Mouse (Mus musculus) MEL (cell line): Measurements from ENCODE around the gene Tank. TPM values are rescaled to one million over a fixed set of nuclear protein-coding genes. Genes with fewer than 3 reads are reported as not detected.
A peak's percentile ranks its signal among the peaks of the same experiment; 100 is the strongest.

Source experiments
- DNase-seq: peaks from one replicate; pipeline ENCODE4 v3.0.0; 2011; ENCODE audit warnings: low read depth, low spot score
- H3K27ac ChIP-seq: 2 replicates; pipeline ENCODE4 v1.5.1; 2012; ENCODE audit warnings: low read depth, mild to moderate bottlenecking, control low read depth, low read length, moderate library complexity; ENCODE audit not compliant: control insufficient read depth
- H3K27me3 ChIP-seq, 2 experiments: fragments of 150-350 bp in 1 of 2; sonication (generic) in 1 of 2; 2 replicates each; pipeline ENCODE4 v1.6.1; 2012; ENCODE audit warnings: low read length in 2 of 2, mild to moderate bottlenecking in 2 of 2, improper control_type of control experiment in 1 of 2, moderate library complexity in 1 of 2; ENCODE audit not compliant: insufficient read depth in 2 of 2, control insufficient read depth in 1 of 2
- H3K36me3 ChIP-seq, 2 experiments: 2 replicates each; pipeline ENCODE4 v1.6.1; 2012 to 2014; ENCODE audit warnings: low read length in 2 of 2, improper control_type of control experiment in 1 of 2, inconsistent platforms in 1 of 2, mild to moderate bottlenecking in 1 of 2; ENCODE audit not compliant: insufficient read depth in 2 of 2, control insufficient read depth in 1 of 2
- H3K4me1 ChIP-seq, 2 experiments: fragments of 150-350 bp in 1 of 2; sonication (generic) in 1 of 2; 2 replicates each; pipeline ENCODE4 v1.6.1; 2012; ENCODE audit warnings: low read length in 2 of 2, improper control_type of control experiment in 1 of 2, mild to moderate bottlenecking in 1 of 2; ENCODE audit not compliant: insufficient read depth in 2 of 2, control insufficient read depth in 1 of 2
- H3K4me3 ChIP-seq, 2 experiments: fragments of 150-350 bp in 1 of 2; sonication (generic) in 1 of 2; 2 replicates each; pipeline ENCODE4 v1.5.1; 2012; ENCODE audit warnings: low read depth in 2 of 2, low read length in 2 of 2, mild to moderate bottlenecking in 2 of 2, moderate library complexity in 2 of 2, control low read depth in 1 of 2, improper control_type of control experiment in 1 of 2; ENCODE audit not compliant: control insufficient read depth in 1 of 2, insufficient read depth in 1 of 2
- H3K79me2 ChIP-seq: 2 replicates; pipeline ENCODE4 v1.6.1; 2012; ENCODE audit warnings: mild to moderate bottlenecking, low read length, moderate library complexity; ENCODE audit not compliant: control insufficient read depth, poor library complexity, insufficient read depth
- H3K9ac ChIP-seq: 2 replicates; pipeline ENCODE4 v1.6.1; 2012; ENCODE audit warnings: low read depth, mild to moderate bottlenecking, control low read depth, low read length, moderate library complexity; ENCODE audit not compliant: control insufficient read depth, poor library complexity, severe bottlenecking
- H3K9me3 ChIP-seq: fragments of 150-350 bp; sonication (generic); replicated peaks from 2 replicates; pipeline ENCODE4 v1.6.1; 2012; ENCODE audit warnings: mild to moderate bottlenecking, low read length, improper control_type of control experiment, moderate library complexity; ENCODE audit not compliant: insufficient read depth
- CTCF ChIP-seq, 3 experiments: IDR thresholded peaks in 2 of 3; conservative IDR thresholded peaks in 1 of 3; 2 replicates each; pipeline ENCODE4 v1.5.1; 2011 to 2012; ENCODE audit warnings: low read length in 3 of 3, low read depth in 2 of 3, mild to moderate bottlenecking in 2 of 3, improper control_type of control experiment in 1 of 3, inconsistent platforms in 1 of 3, mixed read lengths in 1 of 3, moderate library complexity in 1 of 3; ENCODE audit not compliant: control insufficient read depth in 1 of 3, insufficient read depth in 1 of 3, poor library complexity in 1 of 3, severe bottlenecking in 1 of 3
- E2F4 ChIP-seq: IDR thresholded peaks from 2 replicates; pipeline ENCODE4 v1.6.1; 2011; ENCODE audit warnings: low read depth, low read length, improper control_type of control experiment, borderline replicate concordance
- JUND ChIP-seq: IDR thresholded peaks from 2 replicates; pipeline ENCODE4 v1.6.1; 2011; ENCODE audit warnings: low read depth, mild to moderate bottlenecking, improper control_type of control experiment, low read length
- MAFK ChIP-seq: IDR thresholded peaks from 2 replicates; pipeline ENCODE4 v1.6.1; 2011; ENCODE audit warnings: low read depth, mild to moderate bottlenecking, low read length, improper control_type of control experiment, borderline replicate concordance
- MAZ ChIP-seq: IDR thresholded peaks from 2 replicates; pipeline ENCODE4 v1.6.1; 2012; ENCODE audit warnings: low read depth, mild to moderate bottlenecking, inconsistent platforms, low read length, improper control_type of control experiment
- MYB ChIP-seq: IDR thresholded peaks from 2 replicates; pipeline ENCODE4 v1.6.1; 2011; ENCODE audit warnings: mild to moderate bottlenecking, low read depth, low read length, improper control_type of control experiment
- MYC ChIP-seq: IDR thresholded peaks from 2 replicates; pipeline ENCODE4 v1.6.1; 2011; ENCODE audit warnings: low read depth, mild to moderate bottlenecking, low read length, improper control_type of control experiment, moderate library complexity
- POLR2AphosphoS2 ChIP-seq: IDR thresholded peaks from 2 replicates; pipeline ENCODE4 v1.6.1; 2011; ENCODE audit warnings: low read length, improper control_type of control experiment
- RAD21 ChIP-seq: IDR thresholded peaks from 2 replicates; pipeline ENCODE4 v1.6.1; 2011; ENCODE audit warnings: mild to moderate bottlenecking, low read depth, low read length, improper control_type of control experiment
- SIN3A ChIP-seq: IDR thresholded peaks from 2 replicates; pipeline ENCODE4 v1.6.1; 2012; ENCODE audit warnings: low read length, improper control_type of control experiment, inconsistent platforms
- SMC3 ChIP-seq: IDR thresholded peaks from 2 replicates; pipeline ENCODE4 v1.6.1; 2011; ENCODE audit warnings: low read depth, low read length, improper control_type of control experiment
- TBP ChIP-seq: IDR thresholded peaks from 2 replicates; pipeline ENCODE4 v1.8.0; 2011; ENCODE audit warnings: low read depth, low read length, improper control_type of control experiment
- USF1 ChIP-seq: IDR thresholded peaks from 2 replicates; pipeline ENCODE4 v1.6.1; 2014; ENCODE audit warnings: low read depth, mild to moderate bottlenecking, inconsistent platforms, low read length, improper control_type of control experiment, moderate library complexity
- ZC3H11A ChIP-seq: IDR thresholded peaks from 2 replicates; pipeline ENCODE4 v1.6.1; 2012; ENCODE audit warnings: low read depth, mild to moderate bottlenecking, inconsistent platforms, low read length, improper control_type of control experiment
- ZKSCAN1 ChIP-seq: IDR thresholded peaks from 2 replicates; pipeline ENCODE4 v1.6.1; 2012; ENCODE audit warnings: low read depth, mild to moderate bottlenecking, inconsistent platforms, low read length, improper control_type of control experiment, moderate library complexity
- polyA plus RNA-seq, 2 experiments: library from polyadenylated mRNA; stranded (reverse) in 1 of 2; unstranded in 1 of 2; fragments of >175 nt in 1 of 2; fragments of >200 nt in 1 of 2; gene quantifications; 2 replicates each; pipeline versions ENCODE4 v1.2.1 to v1.2.4; 2012; ENCODE audit warnings: low replicate concordance in 2 of 2, low read depth in 1 of 2; ENCODE audit not compliant: insufficient read length in 2 of 2, insufficient read depth in 1 of 2, missing spikeins in 1 of 2
- total RNA-seq: library from RNA; depleted of rRNA; stranded (reverse); fragments of 300-350 nt; gene quantifications from 2 replicates; pipeline ENCODE4 v1.2.3, GENCODE M21; 2012

Tank gene
- total and polyA plus RNA-seq, 3 experiments, result 27.0 to 96.7 (median 27.4) TPM

DNA sequence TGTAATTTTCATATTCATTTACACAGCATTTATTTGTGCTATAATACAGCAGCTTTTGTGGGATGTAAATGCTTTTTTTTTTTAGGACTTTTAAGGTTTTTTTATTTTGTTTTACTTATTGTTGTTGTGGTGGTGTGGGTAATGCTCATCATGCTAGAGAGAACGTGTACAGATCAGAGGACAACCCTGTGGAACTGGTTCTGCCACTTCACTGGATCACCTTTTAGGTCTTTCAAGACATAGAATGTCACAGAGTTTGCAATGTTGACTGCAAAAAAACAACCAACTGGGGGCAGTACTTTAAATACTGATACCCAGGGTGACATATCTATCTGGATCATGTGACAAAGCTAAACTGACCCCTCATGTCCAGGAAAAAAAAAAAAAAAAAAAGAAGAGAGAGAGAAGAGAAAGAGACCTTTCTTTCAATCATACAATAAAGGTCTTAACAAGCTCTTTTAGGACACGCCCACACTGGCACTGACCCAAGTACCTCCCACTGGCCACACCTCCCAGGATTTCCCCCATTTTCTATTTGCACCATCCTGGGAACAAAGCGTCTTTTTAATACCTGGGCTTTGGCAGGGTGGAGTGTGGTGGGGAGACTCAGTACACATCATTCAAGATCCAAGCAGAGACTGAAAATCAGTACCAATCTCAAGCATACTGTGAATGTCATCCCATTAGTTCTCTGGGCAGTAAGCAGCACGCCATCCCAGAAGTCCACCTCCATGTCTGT is 11.2 kb upstream of the Tank start:
- H3K36me3 ChIP-seq, result peaks cover 0 to 8% of the 10 kb centered on the region in 2 experiments; a peak in 2 of 4 replicates
- H3K9ac ChIP-seq, result no peak overlapping the region
- no peaks in the 10 kb centered on the region for H3K79me2 ChIP-seq
- no peaks in the 10 kb centered on the region for H3K27me3 ChIP-seq
- H3K4me3 ChIP-seq, result no peak overlapping the region
- peaks cover 0 to 2% of the 10 kb centered on the region in 2 experiments; a peak in 2 of 4 replicates for H3K4me1 ChIP-seq
- H3K27ac ChIP-seq, result no peak overlapping the region
- no peaks in the 10 kb centered on the region for H3K9me3 ChIP-seq
- peak; percentile 50 for DNase-seq
- TF ChIP-seq POLR2AphosphoS2 (no peak), JUND (no peak), MAZ (no peak), SIN3A (no peak), MYC (no peak), MYB (no peak), CTCF (IDR thresholded peaks at IDR 0.05 in 2 of 3, conservative IDR thresholded peaks at IDR 0.05 in 1 of 3; ENCODE audit: control insufficient read depth in 1 of 3, insufficient read depth in 1 of 3, low read depth in 2 of 3, low read length in 3 of 3, poor library complexity in 1 of 3, severe bottlenecking in 1 of 3) (no peak), MAFK (no peak), ZC3H11A (no peak), USF1 (no peak), SMC3 (no peak), E2F4 (no peak), ZKSCAN1 (no peak), TBP (no peak)
- TF ChIP-seq, all 39 proteins: peak for 0

DNA sequence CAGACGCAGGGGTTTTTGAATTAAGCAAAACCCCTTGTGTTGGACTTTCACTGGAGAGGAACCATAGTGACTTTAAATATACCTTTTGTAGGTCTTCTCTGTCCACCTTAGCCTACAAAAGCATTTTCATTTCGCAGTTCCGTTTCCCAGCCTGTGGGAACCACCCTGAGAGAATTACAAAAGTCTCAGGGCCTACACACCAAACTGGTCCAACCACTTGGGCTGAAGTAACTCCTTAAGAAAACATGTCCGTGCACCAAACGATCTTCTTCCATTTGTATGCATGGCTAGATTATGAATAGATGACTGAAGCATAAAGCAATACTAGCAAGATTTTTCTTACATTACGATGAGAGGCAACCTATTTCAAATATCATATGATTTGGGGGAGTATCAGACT is 9.2 kb upstream of the Tank start:
- no peak for DNase-seq

More for the DNA sequence above, 9.2 kb upstream of the Tank start:
- Histone ChIP-seq H3K27ac (no peak overlapping the region), H3K27me3 (no peaks in the 10 kb centered on the region), H3K79me2 (no peaks in the 10 kb centered on the region), H3K9ac (no peak overlapping the region), H3K4me1 (no peaks in the 10 kb centered on the region), H3K36me3 (no peaks in the 10 kb centered on the region), H3K9me3 (no peaks in the 10 kb centered on the region), H3K4me3 (no peak overlapping the region)
- TF ChIP-seq RAD21 (no peak), MAFK (no peak)
